Mouse (Mus musculus): ENCODE results near the gene Olfr1015.

- no peak for TF ChIP-seq CTCF (IDR thresholded peaks at IDR 0.05; ENCODE audit: borderline replicate concordance, insufficient read depth, low read length)
- TF ChIP-seq POLR2A (IDR thresholded peaks at IDR 0.05; ENCODE audit: low read depth, low read length), result no peak
Measured at GRCm38 (mm10) chr2:85792331-85792730, 10.5 kb downstream of the Olfr1015 start.

Data from embryonic fibroblast, embryonic 13.5 days (primary cell).